Mouse (Mus musculus) forebrain, embryonic 13.5 days (tissue): ENCODE results near the gene Cdc37. TPM values are rescaled to one million over a fixed set of nuclear protein-coding genes. Genes with fewer than 3 reads are reported as not detected.
A peak's percentile ranks its signal among the peaks of the same experiment; 100 is the strongest.

Experiments
- ATAC-seq: fragments of 200-750 bp; cut with Nextera tagmentation; 2 replicates; pipeline ENCODE4 v1.8.0; 2017
- H3K27ac ChIP-seq: fragments of 300-500 bp; sonication (generic); 2 replicates; pipeline ENCODE4 v1.5.1; 2015; ENCODE audit warnings: inconsistent platforms, mild to moderate bottlenecking, moderate library complexity
- H3K27me3 ChIP-seq: fragments of 300-500 bp; sonication (generic); 2 replicates; pipeline ENCODE4 v1.6.1; 2015; ENCODE audit warnings: mild to moderate bottlenecking, inconsistent platforms
- H3K36me3 ChIP-seq: fragments of 300-500 bp; sonication (generic); 2 replicates; pipeline ENCODE4 v1.6.1; 2015; ENCODE audit warnings: mild to moderate bottlenecking, inconsistent platforms; ENCODE audit not compliant: poor library complexity, severe bottlenecking
- H3K4me1 ChIP-seq: fragments of 300-500 bp; sonication (generic); 2 replicates; pipeline ENCODE4 v1.6.1; 2015; ENCODE audit warnings: inconsistent platforms
- H3K4me2 ChIP-seq: fragments of 300-500 bp; sonication (generic); 2 replicates; pipeline ENCODE4 v1.6.1; 2015; ENCODE audit warnings: inconsistent platforms, mild to moderate bottlenecking, moderate library complexity
- H3K4me3 ChIP-seq: fragments of 300-500 bp; sonication (generic); 2 replicates; pipeline ENCODE4 v1.5.1; 2015; ENCODE audit warnings: mild to moderate bottlenecking, inconsistent platforms
- H3K9ac ChIP-seq: fragments of 300-500 bp; sonication (generic); 2 replicates; pipeline ENCODE4 v1.6.1; 2015; ENCODE audit warnings: mild to moderate bottlenecking, inconsistent platforms
- H3K9me3 ChIP-seq: fragments of 300-500 bp; sonication (generic); replicated peaks from 2 replicates; pipeline ENCODE4 v1.6.1; 2016; ENCODE audit warnings: inconsistent platforms
- WGBS: fragments of 180-500 bp; shearing (Covaris S2); methylation state at CpG from one replicate; pipeline ENCODE4 v1.1.7; 2015; 5-methylcytosine and 5-hydroxymethylcytosine counted together
- polyA plus RNA-seq: library from polyadenylated mRNA; unstranded; fragments of >200 nt; fragmentation: Nextera tagmentation; extraction: Ambion mirVana; gene quantifications from 2 replicates; pipeline ENCODE4 v1.2.1, GENCODE M21; 2015

Cdc37 gene
- polyA plus RNA-seq, 1 experiment from 2014 or later: 229 TPM

- Histone ChIP-seq H3K4me3 (no peak overlapping the region), H3K36me3 (0 out of 2 replicates have a peak, but pooled peaks cover 12% of the 10 kb centered on the region), H3K4me1 (no peaks in the 10 kb centered on the region), H3K27ac (no peak overlapping the region), H3K9ac (no peak overlapping the region), H3K4me2 (no peak overlapping the region), H3K9me3 (no peaks in the 10 kb centered on the region), H3K27me3 (no peaks in the 10 kb centered on the region)
- ATAC-seq: no peak
- 87% methylated on average over 6 of the region's 6 CpGs for WGBS
Observed at GRCm38 (mm10) chr9:21104814-21105213, 45.0 kb downstream of the Cdc37 start.

GRCm38 (mm10) chr9:21102076-21102475, 47.7 kb downstream of the Cdc37 start:
- no peaks in the 10 kb centered on the region for H3K4me1 ChIP-seq
- H3K9ac ChIP-seq: no peak overlapping the region
- WGBS: 93% methylated on average over 2 of the region's 2 CpGs
- no peak overlapping the region for H3K4me3 ChIP-seq
- no peak overlapping the region for H3K27ac ChIP-seq
- 0 out of 2 replicates have a peak, but pooled peaks cover 5% of the 10 kb centered on the region for H3K36me3 ChIP-seq
- ATAC-seq: no peak
- no peaks in the 10 kb centered on the region for H3K9me3 ChIP-seq
- H3K4me2 ChIP-seq: no peak overlapping the region
- no peaks in the 10 kb centered on the region for H3K27me3 ChIP-seq

- Histone ChIP-seq H3K4me3 (no peak overlapping the region), H3K4me1 (no peaks in the 10 kb centered on the region), H3K4me2 (no peak overlapping the region), H3K27me3 (no peaks in the 10 kb centered on the region), H3K27ac (no peak overlapping the region), H3K9ac (no peak overlapping the region), H3K36me3 (0 out of 2 replicates have a peak, but pooled peaks cover 5% of the 10 kb centered on the region), H3K9me3 (no peaks in the 10 kb centered on the region)
- WGBS: 46% methylated on average over 15 of the region's 15 CpGs
- no peak for ATAC-seq
Observed at GRCm38 (mm10) chr9:21100447-21101161, 49.2 kb downstream of the Cdc37 start.

DNA sequence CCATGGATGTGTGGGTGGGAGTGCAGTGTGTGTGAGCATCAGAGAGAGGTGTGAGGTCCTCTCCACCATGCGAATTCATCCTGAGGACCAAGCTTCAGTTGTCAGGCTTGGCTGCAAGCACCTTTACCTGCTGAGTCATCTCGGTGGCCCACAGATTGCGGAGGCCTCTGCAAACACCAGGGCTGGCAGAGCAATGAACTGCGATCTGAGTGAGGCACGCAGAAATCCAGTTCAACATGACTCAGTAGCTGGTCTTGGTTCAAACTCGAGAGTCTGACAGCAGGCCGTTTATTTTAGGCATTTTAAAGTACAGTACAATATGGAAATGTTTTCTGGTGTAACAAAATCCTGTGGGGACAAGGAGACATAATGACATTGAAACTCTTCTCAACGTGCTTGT, 52.0 kb downstream of the Cdc37 start:
- ATAC-seq: no peak
- no peak overlapping the region for H3K27ac ChIP-seq
- no peak overlapping the region for H3K4me2 ChIP-seq
- no peak overlapping the region for H3K9ac ChIP-seq
- H3K4me1 ChIP-seq: no peaks in the 10 kb centered on the region
- no peaks in the 10 kb centered on the region for H3K9me3 ChIP-seq
- no peak overlapping the region for H3K4me3 ChIP-seq
- H3K27me3 ChIP-seq: no peaks in the 10 kb centered on the region
- WGBS: 89% methylated on average over 8 of the region's 8 CpGs
- 0 out of 2 replicates have a peak, but pooled peaks cover 3% of the 10 kb centered on the region for H3K36me3 ChIP-seq

GRCm38 (mm10) chr9:21095958-21096357, 53.8 kb downstream of the Cdc37 start:
- no peak for ATAC-seq
- no peaks in the 10 kb centered on the region for H3K9me3 ChIP-seq
- 56% methylated on average over 4 of the region's 4 CpGs for WGBS
- H3K4me1 ChIP-seq: peaks cover 2% of the 10 kb centered on the region
- H3K27ac ChIP-seq: no peak overlapping the region
- H3K9ac ChIP-seq: peak overlapping the region; percentile 16; the same call in 1 of the 2 replicates
- H3K36me3 ChIP-seq: no peaks in the 10 kb centered on the region
- H3K4me3 ChIP-seq: no peak overlapping the region
- no peak overlapping the region for H3K4me2 ChIP-seq
- no peaks in the 10 kb centered on the region for H3K27me3 ChIP-seq

DNA sequence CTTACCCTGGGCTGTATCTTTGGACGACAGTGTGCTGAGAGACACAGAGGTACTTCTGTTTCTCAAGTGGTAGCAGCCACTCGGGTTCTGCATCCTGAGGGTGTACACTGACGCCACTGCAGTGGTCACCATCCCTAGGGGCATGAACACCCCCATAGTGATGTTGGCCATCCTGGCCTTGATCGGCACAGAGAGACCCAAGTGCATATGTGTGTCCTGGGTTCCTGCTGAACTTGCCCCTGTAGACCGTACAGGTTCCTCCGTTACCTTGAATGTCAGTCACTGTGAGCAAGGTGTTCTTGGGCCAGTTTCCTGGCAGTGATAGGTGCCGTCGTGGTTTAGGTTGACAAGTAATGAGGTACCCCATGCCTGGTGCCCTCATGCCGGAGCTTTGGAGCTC, 56.4 kb downstream of the Cdc37 start:
- no peak for ATAC-seq
- H3K4me3 ChIP-seq: no peak overlapping the region
- H3K36me3 ChIP-seq: peaks cover 21% of the 10 kb centered on the region
- H3K27ac ChIP-seq: no peak overlapping the region
- 96% methylated on average over 9 of the region's 9 CpGs for WGBS
- H3K9ac ChIP-seq: no peak overlapping the region
- H3K9me3 ChIP-seq: no peaks in the 10 kb centered on the region
- no peak overlapping the region for H3K4me2 ChIP-seq
- no peaks in the 10 kb centered on the region for H3K27me3 ChIP-seq
- peaks cover 20% of the 10 kb centered on the region for H3K4me1 ChIP-seq

DNA sequence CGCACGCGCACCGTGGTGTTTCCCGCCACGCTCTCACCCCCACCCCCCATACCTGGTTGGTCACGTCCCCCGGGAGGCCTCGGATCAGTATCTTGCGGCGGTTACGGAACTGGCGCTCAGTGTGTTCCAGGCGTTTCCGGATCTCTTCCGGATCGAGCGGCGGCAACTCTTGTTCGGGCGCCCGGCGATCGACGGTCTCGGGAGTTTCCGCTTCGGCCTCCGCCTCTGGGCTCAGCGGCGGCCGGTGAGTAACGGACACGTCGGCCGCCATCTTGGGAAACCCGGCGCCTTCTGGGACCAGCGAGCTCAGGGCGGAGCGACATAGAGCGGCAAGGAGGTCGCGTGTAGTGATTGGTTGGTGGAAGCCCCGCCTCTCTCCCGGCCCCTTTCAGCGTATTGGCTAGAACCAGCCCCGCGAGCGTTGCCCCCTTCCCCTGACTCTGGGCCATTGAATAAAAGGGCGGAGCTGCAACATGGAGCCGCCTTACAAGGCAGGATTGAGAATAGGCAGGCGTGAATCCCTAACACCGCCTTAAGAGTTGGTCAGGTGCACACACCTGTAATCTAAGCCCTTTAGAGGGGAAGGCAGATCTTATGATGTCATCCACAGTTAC, 58.0 kb downstream of the Cdc37 start, which contains the start of the genes Gm38431 and Raver1:
Gene Gm38431 (minus strand): TSS at position 291 of the 614 bp plus-strand sequence.
Gene Raver1 (minus strand): TSS at position 302 of the 614 bp plus-strand sequence.
- H3K4me3 ChIP-seq: peak within 1 kb of the TSS; percentile 70
- H3K27ac ChIP-seq: peak within 1 kb of the TSS; percentile 85
- peaks cover 20% of the 10 kb centered on the region for H3K4me1 ChIP-seq
- H3K4me2 ChIP-seq: peak within 1 kb of the TSS; percentile 91
- H3K27me3 ChIP-seq: no peaks in the 10 kb centered on the region
- H3K9ac ChIP-seq: peak within 1 kb of the TSS; percentile 78
- ATAC-seq: peak; percentile 100
- H3K36me3 ChIP-seq: peaks cover 37% of the 10 kb centered on the region
- no peaks in the 10 kb centered on the region for H3K9me3 ChIP-seq
- WGBS: under 1% methylated on average over 54 of the region's 54 CpGs

DNA sequence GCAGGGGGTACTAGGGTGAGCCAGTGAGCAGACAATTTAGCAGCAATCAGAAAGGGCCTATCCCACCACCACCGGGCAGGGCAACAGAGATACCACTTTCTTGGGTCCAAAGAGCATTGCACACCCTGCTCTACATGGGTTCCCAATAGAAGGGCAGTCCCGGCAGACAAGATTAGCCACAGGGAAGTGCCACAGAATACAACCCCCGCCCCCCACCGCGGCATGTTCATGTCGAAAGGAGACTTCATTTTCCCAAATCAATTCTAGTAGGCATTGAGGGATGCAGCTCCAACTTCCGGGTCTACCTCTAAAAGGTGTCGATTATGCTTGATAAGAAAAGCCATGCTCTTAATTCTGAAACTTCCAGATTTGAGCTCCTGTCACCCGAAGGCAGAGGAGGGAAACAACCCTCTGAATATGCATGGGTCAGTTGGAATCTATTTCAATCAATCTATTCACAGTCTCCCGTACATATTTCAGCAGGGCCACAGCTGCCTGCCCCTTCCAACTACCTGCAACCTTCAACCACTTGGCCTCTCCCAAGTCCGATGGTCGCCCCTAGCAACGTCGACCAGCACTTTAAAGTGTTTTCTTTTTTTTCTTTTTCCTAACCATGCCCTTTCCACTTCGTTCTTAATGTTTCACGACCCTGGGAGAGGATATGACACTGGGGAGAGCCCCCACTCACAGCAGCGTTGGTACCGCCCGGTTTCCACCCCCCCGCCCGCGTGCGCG, 58.6 kb downstream of the Cdc37 start:
- Histone ChIP-seq H3K27me3 (no peaks in the 10 kb centered on the region), H3K27ac (peak overlapping the region; percentile 85), H3K4me3 (peak overlapping the region; percentile 70), H3K9me3 (no peaks in the 10 kb centered on the region), H3K4me2 (peak overlapping the region; percentile 91), H3K9ac (peak overlapping the region; percentile 78), H3K4me1 (peaks cover 20% of the 10 kb centered on the region), H3K36me3 (peaks cover 44% of the 10 kb centered on the region)
- 3% methylated on average over 24 of the region's 24 CpGs for WGBS
- no peak for ATAC-seq

DNA sequence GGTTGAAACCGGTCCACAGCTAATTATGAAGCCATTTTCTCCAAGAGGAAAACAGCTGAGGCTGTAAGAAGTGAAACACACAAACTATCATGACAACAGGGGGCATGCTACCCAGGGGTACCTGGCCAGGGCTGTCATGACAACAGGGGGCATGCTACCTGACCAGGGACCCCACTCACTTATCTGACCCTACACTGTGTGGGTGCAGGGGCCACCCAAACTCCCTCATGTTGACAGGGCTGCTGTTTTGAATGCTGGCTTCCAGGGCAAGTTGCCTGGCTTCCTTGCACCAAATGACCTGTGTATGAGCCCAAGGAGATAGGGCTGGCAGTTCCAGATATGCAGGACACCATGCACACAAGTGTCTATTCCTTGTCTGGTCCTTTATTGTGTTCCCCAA, 59.2 kb downstream of the Cdc37 start:
- no peak overlapping the region; the same call in 1 of the 2 replicates for H3K27ac ChIP-seq
- peaks cover 50% of the 10 kb centered on the region for H3K36me3 ChIP-seq

DNA sequence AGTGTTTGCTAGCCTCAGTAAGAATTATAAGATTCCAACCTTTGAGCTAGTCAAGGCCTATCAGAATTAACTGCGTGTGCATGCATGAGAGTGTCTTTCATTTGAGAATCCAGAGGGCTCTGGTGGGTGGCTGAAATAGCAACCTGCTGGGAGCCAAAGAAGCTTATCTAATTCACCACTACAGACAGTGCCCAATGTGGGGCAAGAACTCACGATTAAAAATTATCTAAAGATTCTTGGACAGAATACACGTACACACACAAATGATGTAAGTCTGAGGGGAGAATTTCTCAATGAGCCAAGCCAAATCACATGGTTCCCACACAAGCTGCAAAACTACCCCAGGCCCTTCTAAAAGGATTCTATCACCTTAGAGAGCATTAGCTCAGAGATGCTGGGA, 66.5 kb downstream of the Cdc37 start:
- H3K9ac ChIP-seq: no peak overlapping the region
- WGBS: 75% methylated on average over 3 of the region's 3 CpGs
- ATAC-seq: no peak

More for the DNA sequence above, 59.2 kb downstream of the Cdc37 start:
- peak overlapping the region; percentile 91 for H3K4me2 ChIP-seq
- H3K4me3 ChIP-seq: peak overlapping the region; percentile 70
- H3K9me3 ChIP-seq: no peaks in the 10 kb centered on the region
- peak overlapping the region; percentile 78 for H3K9ac ChIP-seq
- WGBS: 93% methylated on average over 1 of the region's 1 CpGs
- no peaks in the 10 kb centered on the region for H3K27me3 ChIP-seq
- peaks cover 20% of the 10 kb centered on the region for H3K4me1 ChIP-seq
- no peak for ATAC-seq

More for the DNA sequence above, 66.5 kb downstream of the Cdc37 start:
- Histone ChIP-seq H3K4me3 (no peak overlapping the region), H3K9me3 (no peaks in the 10 kb centered on the region), H3K4me1 (no peaks in the 10 kb centered on the region), H3K27me3 (no peaks in the 10 kb centered on the region), H3K36me3 (peaks cover 94% of the 10 kb centered on the region), H3K4me2 (no peak overlapping the region), H3K27ac (no peak overlapping the region)
